In the genomic region with DNA sequence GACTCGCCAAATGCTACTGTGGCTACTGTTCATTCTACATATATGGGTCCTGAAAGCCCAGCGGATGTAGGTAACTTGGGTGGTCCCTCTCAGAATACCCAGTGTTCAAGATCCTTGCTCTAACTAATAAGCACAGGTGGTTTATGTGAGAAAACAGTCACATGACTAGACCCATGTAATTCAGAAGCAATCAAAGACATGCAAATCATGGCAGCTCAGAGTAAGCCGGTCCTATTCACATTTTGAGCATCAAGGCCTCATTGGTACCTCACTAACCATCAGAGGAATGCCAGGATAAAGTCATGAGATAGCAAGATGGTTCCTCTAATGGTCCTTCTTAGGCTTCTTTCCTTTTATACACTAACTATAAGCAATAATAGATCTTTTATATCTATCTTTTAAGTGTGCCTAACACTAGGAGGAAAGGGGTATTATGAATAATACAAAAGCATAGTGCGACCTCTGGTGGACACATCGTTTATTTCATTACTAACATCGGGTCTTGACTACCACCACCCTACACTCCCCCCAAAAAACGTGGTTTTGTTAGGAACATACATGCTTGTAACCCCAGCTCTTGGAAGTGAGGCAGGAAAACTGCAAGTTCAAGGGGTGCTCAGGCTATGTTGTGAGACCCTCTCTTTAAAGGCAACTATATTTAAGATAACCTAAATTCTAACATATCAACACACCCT, we compare ENCODE assay signal across 8 mouse cellular contexts. TPM values are rescaled to one million over a fixed set of nuclear protein-coding genes. Genes with fewer than 3 reads are reported as not detected.
DNase-seq lines count a peak whose midpoint lies in the region; ATAC-seq and TF ChIP-seq lines count a peak whose summit lies in the region.

No protein-coding gene starts in this region.

- no peak overlapping the region for H3K27ac ChIP-seq in forebrain, embryonic 14.5 days (ENCODE audit: low read depth, low read length)
- H3K27ac ChIP-seq in forebrain, embryonic 11.5 days (ENCODE audit: low read depth, low read length), result no peak overlapping the region
- H3K27ac ChIP-seq in MEL (ENCODE audit: control insufficient read depth, low read depth, low read length), result peak overlapping the region; percentile 85
- H3K27ac ChIP-seq in hindbrain, embryonic 13.5 days, result no peak overlapping the region

- no peak for TF ChIP-seq EP300 in MEL (IDR thresholded peaks at IDR 0.05; ENCODE audit: low read depth in 1 of 2, low read length in 2 of 2)

- peak; percentile 23 to 86 (median 48); a peak in 5 of 6 replicates for TF ChIP-seq CTCF in MEL (IDR thresholded peaks at IDR 0.05 in 2 of 3, conservative IDR thresholded peaks at IDR 0.05 in 1 of 3; ENCODE audit: control insufficient read depth in 1 of 3, insufficient read depth in 1 of 3, low read depth in 2 of 3, low read length in 3 of 3, poor library complexity in 1 of 3, severe bottlenecking in 1 of 3)

- 18% methylated on average over 7 of the region's 7 CpGs for WGBS in forebrain, embryonic 14.5 days
- 34% methylated on average over 7 of the region's 7 CpGs for WGBS in forebrain, embryonic 11.5 days
- 31% methylated on average over 7 of the region's 7 CpGs for WGBS in hindbrain, embryonic 13.5 days

- 0 out of 2 replicates have a peak, but pooled peaks cover 2% of the 10 kb centered on the region for H3K36me3 ChIP-seq in forebrain, embryonic 14.5 days (ENCODE audit: control insufficient read depth, insufficient read depth, low read length)
- peaks cover 3% of the 10 kb centered on the region; the same call in 1 of the 2 replicates for H3K36me3 ChIP-seq in forebrain, embryonic 11.5 days (ENCODE audit: control insufficient read depth, insufficient read depth, low read length)
- H3K36me3 ChIP-seq in MEL (ENCODE audit: control insufficient read depth in 1 of 2, insufficient read depth in 2 of 2, low read length in 2 of 2), result peaks cover 0 to 35% of the 10 kb centered on the region in 2 experiments; a peak in 2 of 4 replicates
- H3K36me3 ChIP-seq in hindbrain, embryonic 13.5 days, result peaks cover 3% of the 10 kb centered on the region; the same call in 1 of the 2 replicates
- peaks cover 2% of the 10 kb centered on the region; the same call in 1 of the 2 replicates for H3K36me3 ChIP-seq in splenic B cell, adult 2 months (ENCODE audit: control insufficient read depth, insufficient read depth, low read length, poor library complexity, severe bottlenecking)

- peak overlapping the region; percentile 28; the same call in 1 of the 2 replicates for H3K4me2 ChIP-seq in forebrain, embryonic 14.5 days (ENCODE audit: low read length)
- no peak overlapping the region for H3K4me2 ChIP-seq in forebrain, embryonic 11.5 days (ENCODE audit: low read depth, low read length, severe bottlenecking)
- H3K4me2 ChIP-seq in hindbrain, embryonic 13.5 days, result peak overlapping the region; percentile 3; the same call in 1 of the 2 replicates

- H3K9me3 ChIP-seq in forebrain, embryonic 14.5 days (replicated peaks; ENCODE audit: control insufficient read depth, low read length), result no peaks in the 10 kb centered on the region
- no peaks in the 10 kb centered on the region for H3K9me3 ChIP-seq in forebrain, embryonic 11.5 days (ENCODE audit: control insufficient read depth, low read length)
- H3K9me3 ChIP-seq in MEL (replicated peaks; ENCODE audit: insufficient read depth, low read length), result no peaks in the 10 kb centered on the region
- no peaks in the 10 kb centered on the region for H3K9me3 ChIP-seq in hindbrain, embryonic 13.5 days

- H3K27me3 ChIP-seq in forebrain, embryonic 14.5 days (replicated peaks; ENCODE audit: control insufficient read depth, insufficient read depth, low read length), result no peaks in the 10 kb centered on the region
- H3K27me3 ChIP-seq in forebrain, embryonic 11.5 days (ENCODE audit: control insufficient read depth, insufficient read depth, low read length), result no peaks in the 10 kb centered on the region
- no peaks in the 10 kb centered on the region for H3K27me3 ChIP-seq in MEL (ENCODE audit: control insufficient read depth in 1 of 2, insufficient read depth in 2 of 2, low read length in 2 of 2)
- no peaks in the 10 kb centered on the region for H3K27me3 ChIP-seq in hindbrain, embryonic 13.5 days
- H3K27me3 ChIP-seq in splenic B cell, adult 2 months (ENCODE audit: control insufficient read depth, insufficient read depth, low read length, poor library complexity, severe bottlenecking), result no peaks in the 10 kb centered on the region

- intact Hi-C loops in left cerebral cortex, postnatal 4 days (cut with DNase I), result loop anchor here (10.0 kb wide), 2 partner anchors 95 to 275 kb away; no protein-coding TSS in a partner anchor

- no peak for ATAC-seq in forebrain, embryonic 14.5 days
- ATAC-seq in forebrain, embryonic 11.5 days (replicated peaks; ENCODE audit: low FRiP score), result no peak
- no peak for ATAC-seq in hindbrain, embryonic 13.5 days (ENCODE audit: low FRiP score)

- peaks cover 3% of the 10 kb centered on the region; the same call in 1 of the 2 replicates for H3K4me1 ChIP-seq in forebrain, embryonic 14.5 days (ENCODE audit: control insufficient read depth, insufficient read depth, low read length)
- H3K4me1 ChIP-seq in forebrain, embryonic 11.5 days (replicated peaks; ENCODE audit: control insufficient read depth, insufficient read depth, low read length), result 0 out of 2 replicates have a peak, but pooled peaks cover 2% of the 10 kb centered on the region
- peaks cover 15 to 26% of the 10 kb centered on the region in 2 experiments for H3K4me1 ChIP-seq in MEL (ENCODE audit: control insufficient read depth in 1 of 2, insufficient read depth in 2 of 2, low read length in 2 of 2)
- peaks cover 27% of the 10 kb centered on the region for H3K4me1 ChIP-seq in hindbrain, embryonic 13.5 days (replicated peaks)

- no peak for TF ChIP-seq POLR2A in MEL (IDR thresholded peaks at IDR 0.05; ENCODE audit: control insufficient read depth in 1 of 2, insufficient read depth in 1 of 2, low read depth in 1 of 2, low read length in 2 of 2, poor library complexity in 1 of 2)

- no peak overlapping the region for H3K9ac ChIP-seq in forebrain, embryonic 14.5 days (ENCODE audit: low read length)
- H3K9ac ChIP-seq in forebrain, embryonic 11.5 days (ENCODE audit: low read length), result no peak overlapping the region
- H3K9ac ChIP-seq in MEL (ENCODE audit: control insufficient read depth, low read depth, low read length, poor library complexity, severe bottlenecking), result peak overlapping the region; percentile 29
- H3K9ac ChIP-seq in hindbrain, embryonic 13.5 days, result no peak overlapping the region

- peak; percentile 90 for DNase-seq in forebrain, embryonic 14.5 days (ENCODE audit: low spot score)
- no peak for DNase-seq in forebrain, embryonic 11.5 days (ENCODE audit: low spot score)
- peak; percentile 90 for DNase-seq in MEL (ENCODE audit: low read depth, low spot score)
- DNase-seq in embryo, embryonic 10.5 days (ENCODE audit: low spot score), result peak; percentile 92
- peak; percentile 48 for DNase-seq in left cerebral cortex, postnatal 4 days
- peak; percentile 80 for DNase-seq in mesoderm, embryonic 11.5 days (ENCODE audit: low read depth, low spot score)
- DNase-seq in splenic B cell, adult 2 months (ENCODE audit: low read depth, low spot score), result peak; percentile 89

- no peak overlapping the region for H3K4me3 ChIP-seq in forebrain, embryonic 14.5 days (ENCODE audit: low read depth, low read length)
- H3K4me3 ChIP-seq in forebrain, embryonic 11.5 days (ENCODE audit: low read depth, low read length), result no peak overlapping the region
- H3K4me3 ChIP-seq in MEL (ENCODE audit: control insufficient read depth in 1 of 2, insufficient read depth in 1 of 2, low read depth in 2 of 2, low read length in 2 of 2), result peak overlapping the region; percentile 24 to 64
- H3K4me3 ChIP-seq in hindbrain, embryonic 13.5 days, result no peak overlapping the region

- TF ChIP-seq RAD21 in MEL (IDR thresholded peaks at IDR 0.05; ENCODE audit: low read depth, low read length), result peak; percentile 92

- H3K79me2 ChIP-seq in MEL (ENCODE audit: control insufficient read depth, insufficient read depth, low read length, poor library complexity), result peaks cover 7% of the 10 kb centered on the region

TF ChIP-seq in MEL, 35 proteins besides CTCF, POLR2A, EP300 and RAD21 (continues in another document):
- TF ChIP-seq MAX (IDR thresholded peaks at IDR 0.05; ENCODE audit: low read length) (peak; percentile 21; the same call in 1 of the 2 replicates), POLR2AphosphoS5 (IDR thresholded peaks at IDR 0.05; ENCODE audit: borderline replicate concordance, low read depth, low read length) (no peak), KAT2A (conservative IDR thresholded peaks at IDR 0.05; ENCODE audit: low read depth, low read length) (no peak), TAL1 (IDR thresholded peaks at IDR 0.05; ENCODE audit: low read length) (no peak), BHLHE40 (IDR thresholded peaks at IDR 0.05; ENCODE audit: borderline replicate concordance, low read depth, low read length) (no peak), SIN3A (IDR thresholded peaks at IDR 0.05; ENCODE audit: low read length) (peak; percentile 68; the same call in 1 of the 2 replicates), ZKSCAN1 (IDR thresholded peaks at IDR 0.05; ENCODE audit: low read depth, low read length) (no peak), SMC3 (IDR thresholded peaks at IDR 0.05; ENCODE audit: low read depth, low read length) (peak; percentile 77), MYC (IDR thresholded peaks at IDR 0.05; ENCODE audit: low read depth, low read length) (0 out of 2 replicates have a peak, but pooled peaks have one; percentile 13), MYB (IDR thresholded peaks at IDR 0.05; ENCODE audit: low read depth, low read length) (no peak), HCFC1 (IDR thresholded peaks at IDR 0.05; ENCODE audit: low read depth, low read length) (no peak), NRF1 (IDR thresholded peaks at IDR 0.05; ENCODE audit: insufficient read depth, low read depth, low read length, poor library complexity, severe bottlenecking) (no peak), ELF1 (IDR thresholded peaks at IDR 0.05; ENCODE audit: low read depth, low read length) (no peak), MXI1 (IDR thresholded peaks at IDR 0.05; ENCODE audit: low read depth, low read length) (peak; percentile 81), ETS1 (IDR thresholded peaks at IDR 0.05; ENCODE audit: low read depth, low read length) (no peak), ZMIZ1 (IDR thresholded peaks at IDR 0.05; ENCODE audit: low read depth, low read length) (no peak), MEF2A (IDR thresholded peaks at IDR 0.05; ENCODE audit: extremely low read depth, insufficient replicate concordance, low read depth, low read length, poor library complexity, severe bottlenecking) (no peak)

RNA-seq across cellular contexts. Expression of gene Aplf, which starts 2.0 kb away (rescaled TPM):
- 14.9 and 15.4 TPM in 2 replicates for polyA plus RNA-seq in forebrain, embryonic 14.5 days (2014; fragmentation: Nextera tagmentation; extraction: Ambion mirVana)
- polyA plus RNA-seq in forebrain, embryonic 11.5 days (2014; fragmentation: Nextera tagmentation; extraction: Ambion mirVana), result 13.6 and 15.1 TPM in 2 replicates
- total RNA-seq in MEL (2012; rRNA removed), result 12.6 and 14.5 TPM in 2 replicates
- 10 to 100 TPM in 1 of 2 experiments, not detected in 1; 20.3 TPM for polyA plus RNA-seq in MEL (2012; ENCODE audit: insufficient read depth in 1 of 2, insufficient read length in 2 of 2, low read depth in 1 of 2, low replicate concordance in 2 of 2, missing spikeins in 1 of 2)
- 9.9 and 10.0 TPM in 2 replicates for polyA plus RNA-seq in hindbrain, embryonic 13.5 days (2015; fragmentation: Nextera tagmentation; extraction: Ambion mirVana)
- total RNA-seq in left cerebral cortex, postnatal 4 days (2021), result 10 to 100 TPM; 11.6 to 12.4 TPM

Comparison
In these comparisons a context has a peak if more than half of its experiments do, and no peak if none do; other contexts are left out.
1. H3K4me3 ChIP-seq: peak in MEL (2 of 2); none in forebrain, embryonic 14.5 days (single experiment), forebrain, embryonic 11.5 days (single experiment) and hindbrain, embryonic 13.5 days (single experiment).